Mouse (Mus musculus): Measurements from ENCODE around the gene Arhgef10l.

GRCm38 (mm10) chr4:140616894-140617293 lies 48.9 kb downstream of the Arhgef10l start:
- TF ChIP-seq CTCF (IDR thresholded peaks at IDR 0.05; ENCODE audit: borderline replicate concordance, control insufficient read depth, extremely low read depth, insufficient read depth, low read length, poor library complexity), result no peak
- TF ChIP-seq POLR2A (IDR thresholded peaks at IDR 0.05; ENCODE audit: control insufficient read depth, extremely low read depth, insufficient read depth, low read length, poor library complexity), result no peak

All from thymus, adult 2 months (tissue).